Mouse (Mus musculus): ENCODE results near the gene Mrpl40.

GRCm38 (mm10) chr16:18893840-18894372 is 17.2 kb upstream of the Mrpl40 start:
- no peak for TF ChIP-seq CTCF (IDR thresholded peaks at IDR 0.05; ENCODE audit: low read depth)
- TF ChIP-seq EP300 (optimal IDR thresholded peaks at IDR 0.05): no peak
